Mouse (Mus musculus): ENCODE measurements at regions not wholly inside any gene's neighbourhood (a gene's known extent, or its start where the extent isn't known, plus 50 kb on each side); places are given as distances from the start of the nearest gene placed in this dataset.
"Not testable (repeated sequence)": the region's sequence is repeated elsewhere in the genome, so short reads cannot be mapped to it uniquely, and the experiment has no call there.

DNA sequence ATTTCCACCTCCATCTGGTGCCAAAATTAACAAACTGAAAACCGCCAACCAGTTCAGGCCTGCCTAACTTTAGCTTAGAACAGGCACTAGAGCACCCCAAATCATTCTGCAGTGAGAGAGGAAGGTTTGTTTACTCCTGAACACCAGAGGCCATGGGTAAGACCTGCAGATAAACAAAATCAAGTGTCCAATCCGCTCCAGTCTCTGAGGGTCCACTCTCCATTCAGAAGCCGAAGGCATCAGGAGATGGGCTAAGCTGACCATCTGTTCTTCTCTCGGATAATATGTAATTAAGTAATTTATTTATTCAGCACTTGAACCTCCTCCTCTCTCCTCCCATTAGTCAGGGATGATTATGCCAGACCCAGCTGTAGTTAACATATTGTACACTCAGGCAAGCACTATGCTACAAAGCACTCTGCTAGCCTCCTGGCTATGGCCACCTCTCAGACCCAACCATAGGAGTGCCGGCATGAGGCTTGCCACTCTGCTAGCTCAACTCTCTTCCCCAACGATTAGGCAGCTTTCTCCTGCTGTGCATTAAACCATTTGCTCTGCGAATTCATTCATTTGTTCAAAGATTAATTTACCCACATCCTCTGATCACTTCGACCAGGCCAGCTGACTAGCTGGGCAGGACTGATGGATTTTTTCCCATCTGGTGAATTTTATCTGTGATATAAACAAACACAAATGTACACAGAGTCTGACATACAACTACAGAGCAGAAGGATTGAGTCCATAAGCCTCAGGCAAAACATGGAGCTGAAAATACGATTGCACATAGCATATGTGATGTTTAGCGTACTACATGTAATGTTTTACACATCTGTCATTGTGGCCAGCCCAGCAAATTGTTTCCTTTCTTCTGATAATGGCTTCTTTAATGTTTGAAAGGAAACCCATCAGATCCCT is 184.4 kb downstream of the Mat2b start:
- no peak for DNase-seq (ENCODE audit: low read depth)

DNA sequence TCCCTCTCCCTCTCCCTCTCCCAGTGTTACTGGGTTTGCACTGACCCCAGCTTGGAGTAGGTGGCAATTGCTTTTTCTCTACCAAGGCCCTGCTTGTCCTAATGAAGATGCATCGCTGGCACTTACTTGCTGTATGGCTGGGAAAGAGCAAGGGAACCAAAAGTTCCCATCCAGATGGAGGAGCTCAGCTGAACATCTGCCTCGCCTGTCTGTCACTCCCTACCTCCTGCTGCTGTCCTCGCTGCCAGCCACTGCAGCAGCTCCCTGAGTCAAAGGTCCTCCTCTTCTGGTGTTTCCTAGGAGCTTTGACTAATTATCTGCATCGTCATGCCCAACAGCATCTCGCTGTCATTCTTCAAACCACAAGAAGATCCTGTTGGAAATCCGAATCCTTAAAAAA is 203.4 kb downstream of the Mat2b start:
- no peak for DNase-seq (ENCODE audit: low read depth)

DNA sequence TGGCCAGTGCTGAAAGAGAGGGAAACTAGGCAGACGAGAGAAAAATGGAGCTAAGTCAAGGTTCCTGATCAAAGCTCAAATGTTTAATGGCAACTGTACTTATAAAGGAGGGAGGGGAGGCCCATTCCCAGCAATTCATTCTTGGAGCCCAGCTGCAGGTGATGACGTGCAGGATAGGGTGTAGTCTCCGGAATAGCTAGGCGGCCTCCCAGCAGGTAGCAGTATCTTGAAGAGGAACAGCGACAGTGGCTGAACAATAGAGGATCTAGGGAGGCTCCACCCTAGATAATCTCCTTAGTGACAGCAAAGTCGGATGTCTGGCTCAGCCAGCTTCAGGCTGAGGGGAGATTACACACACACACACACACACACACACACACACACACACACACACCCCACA is 216.8 kb downstream of the Mat2b start:
- DNase-seq (ENCODE audit: low read depth) = not testable (repeated sequence)

DNA sequence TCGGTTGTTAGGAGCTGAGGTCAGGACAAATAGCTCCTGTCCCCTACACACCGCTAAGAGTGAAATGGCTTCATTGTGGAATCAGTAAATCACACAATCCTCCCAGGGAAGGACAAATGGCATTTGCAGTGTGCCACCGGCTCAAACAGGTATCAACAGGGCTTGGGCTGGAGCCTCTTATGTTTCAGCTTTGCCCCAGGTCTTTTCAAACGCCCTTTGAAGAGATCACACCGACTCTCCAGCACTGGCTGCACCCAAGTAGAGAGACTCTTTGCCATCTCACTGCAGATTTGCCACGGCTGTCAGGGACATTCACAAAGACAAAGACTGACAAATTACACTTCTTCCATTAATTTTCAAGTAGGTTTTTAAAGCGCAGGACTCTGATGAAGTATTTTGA is 217.7 kb downstream of the Mat2b start:
- no peak for DNase-seq (ENCODE audit: low read depth)

DNA sequence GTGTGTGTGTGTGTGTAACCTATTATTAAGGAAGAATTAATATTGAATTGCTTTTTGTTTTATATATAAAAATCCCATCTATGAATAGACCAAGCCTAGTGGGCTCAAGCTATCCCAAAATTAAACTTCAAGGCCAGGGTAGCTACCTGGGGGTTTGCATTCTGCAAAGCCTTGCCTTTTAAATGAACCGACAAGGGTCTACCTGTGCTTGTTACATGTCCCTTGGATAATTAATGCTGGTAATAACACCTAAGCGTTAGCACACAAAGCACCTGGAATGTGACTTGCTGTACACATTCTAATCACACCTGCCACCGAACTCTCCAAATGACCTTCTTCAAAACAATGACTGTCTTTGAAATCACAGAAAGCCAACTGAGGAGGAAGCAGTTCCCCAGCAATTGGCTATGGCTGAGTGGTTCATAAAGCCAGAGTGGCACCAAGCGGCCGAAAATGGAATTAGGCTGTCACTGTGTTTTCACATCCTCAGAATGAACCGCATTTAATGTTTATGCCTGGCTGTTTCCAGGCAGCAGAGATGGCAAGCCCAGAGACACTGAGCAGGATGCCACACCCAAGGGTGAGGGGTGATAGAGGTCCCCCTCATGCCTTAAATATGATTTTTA is 225.8 kb downstream of the Mat2b start:
- DNase-seq (ENCODE audit: low read depth) = no peak

DNA sequence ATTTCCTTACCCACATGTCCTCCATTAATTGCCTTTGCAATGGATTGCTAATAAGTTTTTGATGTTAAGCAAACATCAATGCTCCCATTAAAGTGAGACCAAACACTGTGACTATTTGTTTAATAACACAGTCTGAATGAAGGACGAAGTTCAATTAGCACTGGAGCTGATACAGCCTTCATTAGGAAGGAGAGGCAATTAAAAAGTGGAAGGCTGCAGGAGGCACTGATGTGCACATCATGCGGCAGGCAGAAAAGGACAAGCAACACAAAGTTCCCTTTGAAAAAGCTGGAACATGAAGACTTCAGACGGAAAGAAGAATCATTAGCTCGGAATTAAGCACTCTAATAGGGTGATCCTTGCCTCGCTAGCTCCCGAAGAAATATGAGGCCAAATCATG is 238.4 kb downstream of the Mat2b start:
- no peak for DNase-seq (ENCODE audit: low read depth)

DNA sequence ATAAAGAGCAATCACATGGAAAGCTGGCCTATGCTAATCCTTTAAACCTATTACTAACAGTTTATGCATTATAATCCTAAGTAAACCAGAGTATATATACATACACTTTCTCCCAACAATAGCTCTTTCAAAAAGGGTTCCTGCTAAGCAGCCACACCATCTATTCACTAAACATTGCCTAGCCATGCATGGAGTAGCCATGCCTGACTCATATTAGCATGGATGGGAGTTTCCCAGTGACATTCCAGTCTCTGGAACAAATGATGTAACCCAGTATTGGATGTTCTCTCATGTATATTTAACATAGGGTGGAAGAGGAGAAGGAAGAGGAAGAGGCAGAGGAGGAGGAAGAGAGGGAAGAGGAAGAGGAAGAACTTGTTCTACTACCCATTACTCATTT is 240.0 kb downstream of the Mat2b start:
- DNase-seq (ENCODE audit: low read depth) = not testable (repeated sequence)

DNA sequence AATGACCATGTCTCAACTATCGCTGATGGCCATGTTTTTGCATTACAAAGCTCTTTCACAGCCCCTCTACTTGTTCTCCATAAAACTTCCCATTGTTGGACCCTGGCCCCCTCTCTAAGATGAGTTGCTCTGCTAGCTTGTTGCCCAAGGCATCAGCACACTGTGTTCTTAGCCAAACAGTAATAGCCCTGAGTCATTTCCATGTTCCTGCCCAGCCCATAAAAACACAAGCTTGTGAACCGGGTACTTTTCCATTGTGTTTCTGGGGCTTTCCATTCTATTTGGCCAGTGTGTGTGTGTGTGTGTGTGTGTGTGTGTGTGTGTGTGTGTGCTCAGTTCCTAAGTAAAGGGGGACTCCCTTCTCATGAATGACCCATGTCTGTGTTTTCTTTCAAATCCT is 248.2 kb downstream of the Mat2b start:
- no peak for DNase-seq (ENCODE audit: low read depth)

DNA sequence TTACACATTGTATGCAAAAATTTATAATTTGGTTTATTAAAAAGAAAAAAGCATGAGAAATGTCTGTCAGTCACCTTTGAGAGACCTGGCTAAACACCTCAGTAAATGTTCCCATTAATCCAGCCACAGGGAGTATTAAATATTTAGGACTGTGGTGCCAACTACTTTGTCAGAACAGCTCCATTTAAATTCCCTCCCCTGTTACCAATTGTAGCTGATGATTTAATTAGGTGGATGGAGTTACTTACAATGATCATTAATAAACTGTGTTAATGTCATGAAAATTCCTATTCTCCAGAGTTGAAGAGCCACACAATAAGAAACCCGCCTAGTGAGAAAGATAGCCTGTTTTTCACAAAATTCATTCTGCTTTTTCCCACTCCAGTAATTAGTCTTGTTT is 261.0 kb downstream of the Mat2b start:
- no peak for DNase-seq (ENCODE audit: low read depth)

DNA sequence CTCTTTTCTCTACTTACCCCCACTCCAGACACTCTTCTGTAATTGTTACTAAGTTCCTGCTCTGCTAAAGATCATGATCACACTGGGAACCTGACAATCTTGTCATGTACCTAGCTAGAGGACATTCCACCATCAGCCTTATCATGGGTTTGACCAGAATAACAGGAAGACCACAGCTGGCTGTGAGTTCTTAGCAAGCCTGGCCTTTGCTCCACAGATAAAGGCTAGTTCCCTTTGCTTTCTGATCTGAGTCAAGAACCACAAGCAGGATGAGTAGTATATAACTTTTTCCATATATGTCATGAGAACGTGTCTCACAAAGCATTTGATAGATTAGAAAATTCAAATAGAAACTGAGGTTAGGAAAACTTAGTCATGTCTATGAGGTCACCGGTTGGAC is 266.1 kb downstream of the Mat2b start:
- DNase-seq (ENCODE audit: low read depth) = no peak

DNA sequence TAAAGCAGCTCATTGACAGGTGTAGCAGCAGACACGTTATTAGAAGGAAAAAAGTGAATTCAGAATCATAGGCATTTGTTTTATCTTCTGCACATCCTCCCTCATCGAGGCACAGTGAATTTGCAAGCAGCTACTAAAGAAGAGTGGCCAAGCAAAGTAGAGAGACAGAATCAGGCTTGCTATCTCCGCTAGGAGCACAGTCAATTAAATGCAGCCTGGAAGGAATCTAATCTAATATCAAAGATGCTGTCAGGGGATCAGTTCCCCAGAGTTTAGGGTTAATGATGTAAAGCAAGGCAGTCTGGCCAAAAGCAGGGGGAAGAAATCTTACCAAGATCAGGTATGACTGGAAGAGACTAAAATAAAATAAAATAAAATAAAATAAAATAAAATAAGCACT is 270.7 kb downstream of the Mat2b start:
- DNase-seq (ENCODE audit: low read depth) = no peak

DNA sequence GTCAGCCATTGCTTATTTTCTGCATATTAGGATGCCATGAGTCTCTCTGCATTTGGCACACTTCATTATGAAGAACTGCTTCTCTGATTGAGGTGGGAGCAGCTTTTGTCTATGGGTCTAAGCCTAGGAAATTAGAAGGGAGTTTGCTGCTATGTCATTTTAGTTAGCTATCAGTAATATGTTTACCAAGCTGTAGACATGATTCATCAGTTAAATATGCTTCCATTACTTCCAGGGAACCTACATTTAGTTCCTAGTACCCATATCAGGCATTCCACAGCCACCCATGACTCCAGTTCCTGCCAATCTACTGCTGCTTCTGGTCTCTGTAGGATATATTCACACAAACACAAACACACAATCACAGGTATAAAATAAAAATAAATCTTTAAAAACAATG is 287.4 kb downstream of the Mat2b start:
- DNase-seq (ENCODE audit: low read depth) = no peak

DNA sequence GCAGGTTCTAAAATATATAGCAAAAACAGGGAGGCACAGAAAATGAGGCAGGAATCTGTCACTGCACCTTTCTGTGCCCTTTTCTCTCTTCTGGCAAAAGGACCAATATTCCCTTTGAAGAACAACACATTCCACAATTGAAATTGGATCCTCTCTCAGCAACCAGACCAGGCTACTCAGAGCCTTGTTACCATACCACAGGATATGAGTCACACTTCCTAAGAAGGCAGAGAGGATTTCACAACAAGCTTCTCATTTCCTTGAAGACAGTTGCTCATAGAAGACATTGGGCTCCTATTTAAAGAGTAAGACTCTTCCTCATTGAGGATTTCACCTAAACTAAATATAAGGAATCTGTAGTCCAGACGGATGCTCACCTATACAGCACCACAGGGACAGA is 292.8 kb downstream of the Mat2b start:
- DNase-seq (ENCODE audit: low read depth) = no peak

DNA sequence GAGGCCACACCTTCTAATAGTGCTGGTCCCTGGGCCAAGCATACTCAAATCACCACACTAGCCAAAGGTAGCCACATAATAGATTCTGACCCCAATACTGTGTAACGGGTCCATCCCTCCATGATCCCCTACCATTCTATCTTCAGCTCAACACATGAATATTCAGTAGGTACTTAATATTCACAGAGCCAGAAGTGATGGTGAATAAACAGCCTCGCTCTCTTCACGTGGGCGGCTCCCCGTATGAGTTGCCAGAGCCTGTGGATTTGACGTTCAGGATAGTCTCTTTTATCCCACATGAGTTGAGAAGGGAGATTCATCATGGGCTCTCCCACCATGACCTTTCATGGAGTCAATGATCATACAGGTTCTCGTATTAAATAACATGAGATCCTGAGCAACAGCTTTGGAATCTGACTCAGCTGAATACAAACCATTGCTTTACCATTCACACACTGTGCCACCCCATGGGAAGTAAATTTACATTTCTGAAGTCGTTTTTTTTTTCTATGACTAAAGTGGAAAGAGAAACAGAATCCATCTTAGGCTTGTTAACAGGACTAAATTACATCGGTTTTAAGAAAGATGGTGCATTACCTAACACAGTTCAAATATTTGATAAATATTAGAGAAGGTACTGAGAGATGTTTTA is 297.4 kb downstream of the Mat2b start:
- DNase-seq (ENCODE audit: low read depth) = no peak

DNA sequence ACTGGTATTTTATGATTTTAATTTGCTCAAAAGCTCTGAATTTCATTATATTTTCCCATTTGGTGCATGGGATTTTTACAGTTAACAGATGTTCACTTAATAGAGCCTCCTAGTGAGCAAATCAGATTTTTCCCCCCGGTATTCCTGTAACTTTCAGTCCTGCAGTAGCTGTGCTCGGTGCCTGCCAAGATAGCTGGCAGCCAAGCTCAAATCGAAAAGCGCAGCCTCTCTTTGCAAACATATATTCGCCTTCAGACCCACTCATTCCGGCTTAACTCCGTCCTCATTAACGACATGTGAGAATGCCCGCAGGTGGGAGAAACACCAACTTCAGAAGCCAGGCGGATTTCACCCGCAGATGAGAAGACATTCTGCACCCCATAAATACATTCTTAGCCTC is 299.7 kb downstream of the Mat2b start:
- DNase-seq (ENCODE audit: low read depth) = no peak

DNA sequence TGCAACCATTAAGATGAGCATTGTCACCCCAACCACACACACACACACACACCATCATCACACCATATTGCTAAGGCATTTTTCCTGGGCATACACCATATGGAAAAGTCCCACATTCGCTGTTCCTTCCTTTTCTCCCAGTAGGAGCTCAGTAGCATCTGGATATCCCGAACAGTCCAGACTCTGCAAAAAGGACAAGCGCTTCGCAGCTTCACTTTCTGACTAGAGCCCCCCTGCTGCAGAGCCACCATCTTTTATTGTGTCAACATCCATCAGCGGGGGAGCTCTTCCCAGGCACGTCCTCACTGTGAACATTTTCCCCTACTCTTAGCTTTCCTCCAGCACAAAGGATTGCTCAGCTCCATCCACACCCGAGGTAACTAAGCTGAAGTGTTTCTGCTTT is 300.1 kb downstream of the Mat2b start:
- DNase-seq (ENCODE audit: low read depth) = no peak

DNA sequence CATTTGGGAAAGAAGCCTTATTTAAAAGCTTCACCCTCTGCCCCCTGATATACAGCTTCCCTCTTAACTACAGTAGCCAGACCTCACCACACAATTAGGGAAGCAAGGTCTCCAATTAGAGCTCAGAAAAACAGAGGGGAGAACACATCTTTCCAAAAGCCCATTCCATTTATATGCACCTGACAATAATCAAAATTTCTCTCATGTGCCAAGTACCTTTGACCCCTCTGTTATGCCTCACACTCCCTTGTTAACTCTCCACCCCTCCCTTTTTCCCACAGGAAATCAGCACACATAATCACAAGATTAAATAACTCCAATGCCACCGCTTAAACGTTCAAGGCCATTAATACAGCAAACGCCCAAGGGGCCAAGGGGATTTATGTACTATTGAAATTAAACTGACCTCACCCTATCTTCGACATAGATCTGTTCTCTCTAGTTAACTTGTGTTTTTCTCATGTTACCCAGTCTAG is 300.7 kb downstream of the Mat2b start:
- DNase-seq (ENCODE audit: low read depth) = no peak

DNA sequence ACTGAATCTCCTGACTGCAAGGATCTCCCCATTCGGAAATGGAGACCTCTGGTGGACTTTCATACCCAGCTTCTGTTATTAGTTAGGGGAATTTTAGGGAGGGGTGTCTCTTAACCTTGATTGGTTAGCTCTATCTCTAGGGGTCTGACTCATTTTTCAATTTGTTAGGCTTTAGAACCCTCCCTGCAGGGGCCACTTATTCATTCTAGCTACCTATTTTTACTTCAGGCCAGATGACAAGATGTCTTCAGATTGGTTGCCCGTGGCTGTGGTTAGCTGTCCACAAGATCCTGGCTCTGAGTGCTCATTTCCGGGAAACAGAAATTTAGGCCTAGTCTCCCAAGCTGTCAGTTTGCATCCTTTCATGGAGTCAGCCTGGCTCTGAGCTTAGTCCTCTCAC is 314.3 kb downstream of the Mat2b start:
- DNase-seq (ENCODE audit: low read depth) = no peak

DNA sequence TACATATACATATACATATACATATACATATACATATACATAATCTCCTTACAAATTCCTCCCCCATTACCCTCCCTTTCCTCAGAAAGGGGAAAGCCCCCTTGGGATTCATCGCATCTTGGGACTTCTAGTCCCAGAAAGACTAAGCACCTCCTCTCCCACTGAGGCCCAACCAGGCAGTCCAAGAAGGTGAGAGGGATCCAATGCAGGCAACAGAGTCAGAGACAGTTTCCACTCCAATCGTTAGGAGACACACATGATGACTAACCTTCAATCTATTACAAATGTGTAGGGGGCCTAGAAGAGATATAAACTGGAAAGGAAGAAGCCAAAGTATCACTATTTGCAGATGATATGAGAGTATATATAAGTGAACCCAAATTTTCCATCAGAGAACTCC is 323.3 kb downstream of the Mat2b start:
- no peak for DNase-seq (ENCODE audit: low read depth)

DNA sequence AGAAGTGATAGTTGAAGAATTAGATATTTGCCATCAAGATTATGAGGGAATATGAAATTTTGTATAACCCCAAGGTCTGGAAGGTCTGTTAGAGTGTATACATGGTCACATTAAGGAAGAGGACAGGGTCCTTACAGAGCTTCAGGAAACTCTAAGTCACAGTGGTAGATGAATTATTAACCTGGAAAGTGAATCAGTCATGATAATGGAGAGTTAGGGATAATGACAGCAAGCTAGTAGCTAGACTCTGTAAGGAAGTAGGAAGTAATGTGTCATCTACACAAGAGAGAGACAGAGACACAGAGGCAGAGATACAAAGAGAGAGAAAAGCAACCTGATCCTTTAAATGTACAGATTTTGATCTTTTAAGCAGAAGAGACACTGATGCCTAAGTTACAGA is 328.4 kb downstream of the Mat2b start:
- DNase-seq (ENCODE audit: low read depth) = no peak

DNA sequence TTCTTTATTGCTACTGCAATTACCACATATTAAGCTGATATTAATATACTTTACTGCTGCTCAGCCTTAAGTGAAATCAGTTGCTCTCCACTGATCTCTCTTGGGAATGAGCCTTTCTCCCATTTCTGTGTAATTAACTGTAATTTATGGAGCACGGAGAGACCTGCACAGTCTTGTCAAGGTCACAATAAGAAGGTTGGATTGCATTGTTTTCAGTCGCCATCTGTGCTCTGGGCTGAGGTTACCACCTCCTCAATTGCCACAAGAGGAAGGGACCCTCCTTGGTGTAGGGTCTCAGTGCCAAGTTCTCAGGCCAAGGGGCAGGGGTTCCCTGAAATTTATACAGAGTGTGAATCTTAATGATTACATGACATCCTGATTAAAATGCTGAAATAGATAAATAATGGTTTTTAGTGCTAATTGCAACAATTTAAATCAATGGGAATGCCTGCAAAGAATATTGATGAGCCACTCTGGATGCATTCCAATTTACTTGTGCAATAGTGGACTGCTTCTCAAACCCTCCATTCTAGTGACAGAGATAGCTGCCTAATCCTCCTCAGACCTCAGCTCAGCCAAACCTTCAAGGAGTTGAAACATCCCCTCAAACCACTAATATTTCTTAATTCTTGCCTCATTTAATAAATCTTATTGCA is 332.3 kb downstream of the Mat2b start:
- DNase-seq (ENCODE audit: low read depth) = no peak
